Mouse (Mus musculus) hindbrain, embryonic 11.5 days (tissue): ENCODE data around the gene Morc3. TPM values are rescaled to one million over a fixed set of nuclear protein-coding genes. Genes with fewer than 3 reads are reported as not detected.
A peak's percentile ranks its signal among the peaks of the same experiment; 100 is the strongest.

Source experiments
- ATAC-seq: fragments of 200-750 bp; cut with Nextera tagmentation; 2 replicates; pipeline ENCODE4 v1.8.0; 2017; ENCODE audit warnings: mild to moderate bottlenecking, moderate TSS enrichment, moderate library complexity; ENCODE audit not compliant: low FRiP score
- DNase-seq: peaks from one replicate; pipeline ENCODE4 v3.0.0-alpha.2; 2015; ENCODE audit warnings: low spot score
- H3K27ac ChIP-seq: fragments of 300-500 bp; sonication (generic); 2 replicates; pipeline ENCODE4 v1.5.1; 2014; ENCODE audit warnings: mild to moderate bottlenecking, low read depth, low read length
- H3K27me3 ChIP-seq: fragments of 300-500 bp; sonication (generic); 2 replicates; pipeline ENCODE4 v1.6.1; 2014; ENCODE audit warnings: mild to moderate bottlenecking, low read length, moderate library complexity, mixed read lengths; ENCODE audit not compliant: control insufficient read depth, insufficient read depth
- H3K36me3 ChIP-seq: fragments of 300-500 bp; sonication (generic); 2 replicates; pipeline ENCODE4 v1.6.1; 2014; ENCODE audit warnings: mild to moderate bottlenecking, low read length, moderate library complexity, mixed read lengths; ENCODE audit not compliant: control insufficient read depth, insufficient read depth
- H3K4me1 ChIP-seq: fragments of 300-500 bp; sonication (generic); replicated peaks from 2 replicates; pipeline ENCODE4 v1.6.1; 2014; ENCODE audit warnings: low read length, mixed read lengths; ENCODE audit not compliant: control insufficient read depth, insufficient read depth
- H3K4me2 ChIP-seq: fragments of 300-500 bp; sonication (generic); replicated peaks from 2 replicates; pipeline ENCODE4 v1.6.1; 2014; ENCODE audit warnings: mild to moderate bottlenecking, low read depth, low read length
- H3K4me3 ChIP-seq: fragments of 300-500 bp; sonication (generic); 2 replicates; pipeline ENCODE4 v1.5.1; 2014; ENCODE audit warnings: low read depth, low read length
- H3K9ac ChIP-seq: fragments of 300-500 bp; sonication (generic); 2 replicates; pipeline ENCODE4 v1.6.1; 2014; ENCODE audit warnings: low read depth, low read length
- H3K9me3 ChIP-seq: fragments of 300-500 bp; sonication (generic); 2 replicates; pipeline ENCODE4 v1.6.1; 2016; ENCODE audit warnings: low read length; ENCODE audit not compliant: control insufficient read depth
- WGBS: fragments of 180-500 bp; shearing (Covaris S2); extraction: QIAGEN DNeasy Blood & Tissue Kit; methylation state at CpG from one replicate; pipeline ENCODE4 v1.1.7; 2014; 5-methylcytosine and 5-hydroxymethylcytosine counted together
- polyA plus RNA-seq: library from polyadenylated mRNA; unstranded; fragments of >200 nt; fragmentation: Nextera tagmentation; extraction: Ambion mirVana; gene quantifications from 2 replicates; pipeline ENCODE4 v1.2.1, GENCODE M21; 2014

The Morc3 gene
- polyA plus RNA-seq, 1 experiment from 2014 or later: 37.9 TPM

- Histone ChIP-seq H3K9me3 (no peaks in the 10 kb centered on the region), H3K4me3 (no peak overlapping the region; the same call in 1 of the 2 replicates), H3K27ac (no peak overlapping the region), H3K4me1 (no peaks in the 10 kb centered on the region), H3K36me3 (no peaks in the 10 kb centered on the region), H3K9ac (no peak overlapping the region), H3K4me2 (peak overlapping the region; percentile 51; the same call in 1 of the 2 replicates), H3K27me3 (no peaks in the 10 kb centered on the region)
- 91% methylated on average over 6 of the region's 6 CpGs for WGBS
- no peak for ATAC-seq
- DNase-seq: no peak
Measured at GRCm38 (mm10) chr16:93833551-93833950, 1.6 kb downstream of the Morc3 start.

GRCm38 (mm10) chr16:93834076-93834475 is 2.2 kb downstream of the Morc3 start:
- Histone ChIP-seq H3K36me3 (no peaks in the 10 kb centered on the region), H3K4me1 (no peaks in the 10 kb centered on the region), H3K27me3 (no peaks in the 10 kb centered on the region), H3K9me3 (no peaks in the 10 kb centered on the region), H3K4me2 (no peak overlapping the region), H3K27ac (no peak overlapping the region), H3K4me3 (no peak overlapping the region), H3K9ac (no peak overlapping the region)
- DNase-seq (no peak), ATAC-seq (no peak)
- 100% methylated on average over 2 of the region's 2 CpGs for WGBS

GRCm38 (mm10) chr16:93839049-93839448 is 7.1 kb downstream of the Morc3 start:
- WGBS: 98% methylated on average over 1 of the region's 1 CpGs
- H3K9ac ChIP-seq: no peak overlapping the region
- no peaks in the 10 kb centered on the region for H3K36me3 ChIP-seq
- H3K4me1 ChIP-seq: no peaks in the 10 kb centered on the region
- H3K9me3 ChIP-seq: no peaks in the 10 kb centered on the region
- H3K4me3 ChIP-seq: no peak overlapping the region
- ATAC-seq (no peak), DNase-seq (no peak)
- H3K27me3 ChIP-seq: no peaks in the 10 kb centered on the region
- no peak overlapping the region for H3K27ac ChIP-seq
- H3K4me2 ChIP-seq: no peak overlapping the region

GRCm38 (mm10) chr16:93850527-93850926 is 18.6 kb downstream of the Morc3 start:
- 95% methylated on average over 3 of the region's 3 CpGs for WGBS
- Histone ChIP-seq H3K4me1 (no peaks in the 10 kb centered on the region), H3K36me3 (peaks cover 12% of the 10 kb centered on the region; the same call in 1 of the 2 replicates), H3K27me3 (no peaks in the 10 kb centered on the region), H3K9ac (no peak overlapping the region), H3K4me3 (no peak overlapping the region), H3K27ac (no peak overlapping the region), H3K9me3 (no peaks in the 10 kb centered on the region), H3K4me2 (no peak overlapping the region)
- ATAC-seq (no peak), DNase-seq (no peak)

GRCm38 (mm10) chr16:93859967-93860366 is 28.0 kb downstream of the Morc3 start:
- Histone ChIP-seq H3K4me3 (no peak overlapping the region), H3K27ac (no peak overlapping the region)
- 91% methylated on average over 4 of the region's 4 CpGs for whole genome bisulfite sequencing

GRCm38 (mm10) chr16:93860686-93861085 is 28.8 kb downstream of the Morc3 start:
- H3K27me3 ChIP-seq: no peaks in the 10 kb centered on the region
- DNase-seq (no peak), ATAC-seq (no peak)
- peaks cover 9% of the 10 kb centered on the region for H3K36me3 ChIP-seq
- H3K4me2 ChIP-seq: no peak overlapping the region
- H3K27ac ChIP-seq: no peak overlapping the region
- H3K9ac ChIP-seq: no peak overlapping the region
- H3K9me3 ChIP-seq: no peaks in the 10 kb centered on the region
- no peaks in the 10 kb centered on the region for H3K4me1 ChIP-seq
- no peak overlapping the region for H3K4me3 ChIP-seq

More at GRCm38 (mm10) chr16:93859967-93860366, 28.0 kb downstream of the Morc3 start:
- no peaks in the 10 kb centered on the region for H3K27me3 ChIP-seq
- H3K9me3 ChIP-seq: no peaks in the 10 kb centered on the region
- DNase-seq (no peak), ATAC-seq (no peak)
- no peak overlapping the region for H3K4me2 ChIP-seq
- no peaks in the 10 kb centered on the region for H3K4me1 ChIP-seq
- H3K9ac ChIP-seq: no peak overlapping the region
- H3K36me3 ChIP-seq: peaks cover 10% of the 10 kb centered on the region

- Histone ChIP-seq H3K27me3 (no peaks in the 10 kb centered on the region), H3K9ac (no peak overlapping the region), H3K4me1 (no peaks in the 10 kb centered on the region), H3K9me3 (no peaks in the 10 kb centered on the region), H3K4me3 (no peak overlapping the region), H3K36me3 (peaks cover 18% of the 10 kb centered on the region), H3K4me2 (no peak overlapping the region), H3K27ac (no peak overlapping the region)
- no peak for DNase-seq
- 93% methylated on average over 13 of the region's 13 CpGs for WGBS
- ATAC-seq: no peak
Measured at GRCm38 (mm10) chr16:93874841-93875240, 42.9 kb downstream of the Morc3 start.

GRCm38 (mm10) chr16:93877612-93878380 is 45.9 kb downstream of the Morc3 start:
- peaks cover 5% of the 10 kb centered on the region; the same call in 1 of the 2 replicates for H3K36me3 ChIP-seq
- DNase-seq: no peak
- no peaks in the 10 kb centered on the region for H3K27me3 ChIP-seq
- H3K9ac ChIP-seq: no peak overlapping the region
- H3K27ac ChIP-seq: no peak overlapping the region
- WGBS: 93% methylated on average over 6 of the region's 6 CpGs
- H3K4me3 ChIP-seq: no peak overlapping the region
- no peak overlapping the region for H3K4me2 ChIP-seq
- no peaks in the 10 kb centered on the region for H3K9me3 ChIP-seq
- no peak for ATAC-seq
- no peaks in the 10 kb centered on the region for H3K4me1 ChIP-seq

- no peaks in the 10 kb centered on the region for H3K4me1 ChIP-seq
- under 1% methylated on average over 54 of the region's 54 CpGs for WGBS
- no peaks in the 10 kb centered on the region for H3K9me3 ChIP-seq
- peak within 1 kb of the TSS; percentile 79 for H3K4me3 ChIP-seq
- peak within 1 kb of the TSS; percentile 55 for H3K9ac ChIP-seq
- ATAC-seq (peak; percentile 93), DNase-seq (peak; percentile 99)
- no peaks in the 10 kb centered on the region for H3K27me3 ChIP-seq
- no peak within 1 kb of the TSS for H3K27ac ChIP-seq
- H3K4me2 ChIP-seq: peak within 1 kb of the TSS; percentile 90
- H3K36me3 ChIP-seq: no peaks in the 10 kb centered on the region
Measured at GRCm38 (mm10) chr16:93883423-93884085, 51.6 kb downstream of the Morc3 start, which contains the start of gene Chaf1b. Gene Chaf1b, plus strand, starts transcription at chr16:93883901.
